Mouse (Mus musculus) lung, postnatal 14 days (tissue): ENCODE data around the gene Krt71.
"Not testable (repeated sequence)": the region's sequence is repeated elsewhere in the genome, so short reads cannot be mapped to it uniquely, and the experiment has no call there.

ENCODE experiments used
- DNase-seq: peaks from one replicate; pipeline ENCODE4 v3.0.0; 2021

The Krt71 gene

GRCm38 (mm10) chr15:101742711-101743110 is at the start of gene Krt71:
Gene Krt71, minus strand, starts transcription at chr15:101743109.
- DNase-seq: no peak

DNA sequence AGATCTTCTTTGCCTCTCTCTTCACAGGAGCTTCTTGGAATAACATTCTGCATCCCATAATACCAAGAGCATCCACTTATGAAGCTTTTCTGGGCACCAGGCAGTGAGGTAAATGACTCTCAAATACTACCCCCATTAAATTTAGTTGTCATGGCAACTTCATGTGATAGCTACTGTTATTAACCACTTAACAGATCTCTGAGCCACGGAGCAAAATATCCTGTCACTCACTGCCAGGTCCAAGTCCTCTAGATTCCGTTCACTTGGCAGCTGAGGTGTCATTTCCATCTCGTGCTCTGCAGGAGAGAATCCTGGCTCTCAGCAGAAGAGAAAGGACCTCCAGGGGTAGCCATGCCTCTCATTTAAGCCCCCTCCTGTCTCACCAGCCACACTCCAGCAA is 48.0 kb upstream of the Krt71 start:
- DNase-seq: no peak

- no peak for DNase-seq
Measured at GRCm38 (mm10) chr15:101786360-101786759, 43.5 kb upstream of the Krt71 start, which contains the start of gene Krt72. Gene Krt72, minus strand, starts transcription at chr15:101786460.

GRCm38 (mm10) chr15:101773420-101773819 is 30.5 kb upstream of the Krt71 start:
- peak; percentile 5 for DNase-seq

GRCm38 (mm10) chr15:101772711-101773081 is 29.8 kb upstream of the Krt71 start:
- peak; percentile 91 for DNase-seq

- peak; percentile 5 for DNase-seq
Measured at GRCm38 (mm10) chr15:101772080-101772710, 29.3 kb upstream of the Krt71 start.

DNA sequence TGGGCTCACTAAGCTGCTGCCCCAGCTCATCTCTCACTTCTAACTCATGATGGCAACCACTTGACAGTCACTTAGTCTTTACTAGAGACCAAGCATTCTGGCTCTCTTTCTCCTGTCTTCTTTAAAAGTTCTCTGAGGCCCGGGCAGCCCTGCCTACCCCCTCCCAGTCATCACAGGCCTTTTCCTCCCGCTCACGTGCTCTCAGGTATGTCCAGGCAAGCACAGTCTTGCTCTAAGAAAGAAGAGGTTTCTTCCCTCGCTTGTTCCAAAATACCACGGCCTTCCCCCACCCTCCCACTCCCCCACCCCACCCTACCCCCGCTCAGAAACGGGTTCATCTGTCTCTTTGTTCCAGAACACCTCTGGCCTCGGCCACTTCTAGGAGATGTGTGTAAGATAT is 27.3 kb upstream of the Krt71 start:
- no peak for DNase-seq

- no peak for DNase-seq
Measured at GRCm38 (mm10) chr15:101737786-101738185, 5.1 kb downstream of the Krt71 start.

DNA sequence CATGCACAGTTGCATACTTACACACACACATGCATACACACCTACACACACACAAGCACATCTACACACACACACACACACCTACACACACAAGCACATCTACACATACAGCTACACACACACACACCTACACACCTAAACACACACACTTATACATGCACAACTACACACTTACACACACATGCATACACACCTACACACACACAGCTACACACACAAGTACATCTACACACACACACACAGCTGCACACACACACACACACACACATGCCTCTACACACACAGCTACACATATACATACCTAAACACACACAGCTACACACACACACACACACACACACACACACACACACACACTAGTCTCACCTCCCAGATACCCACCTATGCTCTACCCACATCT is 12.3 kb downstream of the Krt71 start:
- DNase-seq: no peak

DNA sequence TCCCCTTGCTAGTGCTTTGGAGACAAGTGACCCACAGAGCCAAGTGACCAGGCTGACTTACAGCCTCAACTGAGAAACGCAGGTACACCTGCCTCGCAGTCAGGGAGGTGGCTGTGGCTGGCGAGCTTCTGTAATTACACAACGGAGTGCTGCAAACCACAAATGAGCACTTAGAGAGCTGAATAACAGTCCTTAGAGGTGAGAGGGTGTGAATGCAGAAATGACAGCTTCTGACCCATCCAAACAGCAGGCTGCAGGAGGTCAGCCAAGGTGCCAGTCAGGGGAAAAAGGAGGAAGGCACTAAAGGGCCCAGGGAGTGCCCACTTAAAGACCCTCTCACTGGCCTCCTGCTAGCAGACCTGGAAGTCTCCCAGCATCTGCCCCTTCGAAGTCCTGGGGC is 18.2 kb downstream of the Krt71 start:
- peak; percentile 5 for DNase-seq

GRCm38 (mm10) chr15:101715831-101716230 is 27.1 kb downstream of the Krt71 start:
- DNase-seq: no peak

DNA sequence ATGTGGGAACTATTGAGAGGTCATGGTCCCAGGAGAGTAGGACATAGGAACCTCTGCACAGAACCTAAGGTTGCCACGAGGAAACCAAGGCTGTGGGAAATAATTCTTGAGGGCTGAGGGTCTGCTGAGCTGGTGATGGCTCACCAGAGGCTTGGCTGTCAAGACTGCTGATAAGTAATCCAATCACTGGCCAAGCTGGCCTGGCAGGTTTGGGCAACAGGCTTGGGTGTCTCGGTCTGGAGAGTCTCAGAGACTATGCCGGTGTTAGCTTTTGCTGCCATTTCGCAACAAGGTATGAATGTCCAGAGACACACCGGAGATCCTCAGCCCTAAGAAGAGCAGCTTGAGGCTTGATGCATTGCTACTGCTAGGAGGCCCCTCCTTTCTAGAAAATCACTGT is 28.6 kb downstream of the Krt71 start:
- no peak for DNase-seq

GRCm38 (mm10) chr15:101713731-101714130 is 29.2 kb downstream of the Krt71 start:
- DNase-seq: no peak

- no peak for DNase-seq
Measured at GRCm38 (mm10) chr15:101712720-101713119, 30.2 kb downstream of the Krt71 start, which contains the start of gene Krt5. Gene Krt5, minus strand, starts transcription at chr15:101712898.

DNA sequence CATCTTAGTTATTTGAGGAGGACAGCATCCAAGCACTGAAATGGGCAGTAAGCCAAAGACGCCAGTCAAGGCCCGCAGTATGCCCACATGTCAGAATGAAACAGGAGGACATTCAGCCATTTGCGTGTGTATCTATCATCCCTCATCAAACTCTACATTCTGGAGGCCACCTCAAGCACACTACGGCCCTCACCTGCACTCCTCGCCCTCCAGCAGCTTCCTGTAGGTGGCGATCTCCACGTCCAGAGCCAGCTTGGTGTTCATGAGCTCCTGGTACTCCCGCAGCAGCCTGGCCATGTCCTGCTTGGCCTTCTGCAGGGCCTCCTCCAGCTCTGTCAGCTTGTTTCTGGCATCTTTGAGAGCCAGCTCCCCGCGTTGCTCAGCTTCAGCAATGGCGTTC is 34.2 kb downstream of the Krt71 start:
- no peak for DNase-seq

GRCm38 (mm10) chr15:101707454-101707853 is 35.5 kb downstream of the Krt71 start:
- DNase-seq: no peak

DNA sequence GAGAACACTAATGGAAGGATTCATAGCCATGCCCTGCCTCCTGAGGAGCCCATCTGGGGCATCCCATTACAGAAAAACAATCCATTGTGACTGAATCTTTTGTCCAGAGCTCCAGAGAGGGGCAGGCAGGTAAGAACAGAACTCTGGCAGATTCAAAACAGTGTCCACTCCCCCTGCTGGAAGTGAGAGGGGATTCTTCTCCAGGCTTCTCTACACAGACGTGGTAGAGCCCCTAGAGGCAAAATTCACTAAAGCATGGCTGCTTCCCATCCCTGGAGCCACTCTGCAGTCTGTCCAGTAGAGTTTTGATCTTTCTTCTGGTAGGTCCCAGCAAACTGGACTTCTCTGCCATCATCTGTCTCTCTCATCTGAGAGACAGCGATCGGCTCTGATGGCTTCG is 38.8 kb downstream of the Krt71 start:
- no peak for DNase-seq

GRCm38 (mm10) chr15:101702380-101702779 is 40.5 kb downstream of the Krt71 start:
- no peak for DNase-seq

DNA sequence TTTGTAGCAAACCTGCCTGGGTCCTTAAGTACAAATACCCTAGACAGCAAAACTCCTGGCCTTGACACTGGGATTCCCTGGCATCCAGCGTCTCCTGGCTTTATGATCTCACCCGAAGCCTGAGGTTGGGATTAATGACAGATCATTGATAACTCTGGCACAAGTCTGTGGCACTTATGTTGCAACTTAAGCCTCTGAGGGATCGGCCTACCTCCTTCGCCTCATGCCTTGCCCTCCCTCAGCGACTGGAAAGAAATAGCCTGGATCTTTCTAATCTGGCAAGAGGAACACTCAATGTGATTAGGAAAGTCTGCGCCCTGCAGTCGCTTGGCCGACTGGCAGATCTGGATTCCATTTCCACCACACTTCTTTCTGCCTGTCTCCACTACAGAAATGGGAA is 43.0 kb downstream of the Krt71 start:
- DNase-seq: no peak

DNA sequence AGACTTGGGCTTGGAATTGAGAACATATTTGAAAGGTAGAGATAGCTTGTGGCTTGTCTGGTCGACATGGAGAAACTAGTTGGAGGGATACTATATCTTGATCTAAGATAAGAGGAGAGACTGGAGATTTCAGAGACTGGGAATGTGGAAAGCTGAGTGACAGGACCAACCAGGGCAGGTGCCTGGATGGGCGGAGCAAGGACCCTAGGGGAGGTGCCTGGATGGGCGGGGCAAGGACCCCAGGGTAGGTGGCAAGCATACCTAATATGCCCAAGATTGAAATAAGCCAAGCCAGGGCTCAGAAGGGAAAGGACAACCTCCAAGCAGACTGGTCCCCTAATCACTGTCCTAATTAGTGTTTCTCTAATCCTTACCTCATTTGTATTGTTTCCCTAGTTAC is 43.7 kb downstream of the Krt71 start:
- no peak for DNase-seq

DNA sequence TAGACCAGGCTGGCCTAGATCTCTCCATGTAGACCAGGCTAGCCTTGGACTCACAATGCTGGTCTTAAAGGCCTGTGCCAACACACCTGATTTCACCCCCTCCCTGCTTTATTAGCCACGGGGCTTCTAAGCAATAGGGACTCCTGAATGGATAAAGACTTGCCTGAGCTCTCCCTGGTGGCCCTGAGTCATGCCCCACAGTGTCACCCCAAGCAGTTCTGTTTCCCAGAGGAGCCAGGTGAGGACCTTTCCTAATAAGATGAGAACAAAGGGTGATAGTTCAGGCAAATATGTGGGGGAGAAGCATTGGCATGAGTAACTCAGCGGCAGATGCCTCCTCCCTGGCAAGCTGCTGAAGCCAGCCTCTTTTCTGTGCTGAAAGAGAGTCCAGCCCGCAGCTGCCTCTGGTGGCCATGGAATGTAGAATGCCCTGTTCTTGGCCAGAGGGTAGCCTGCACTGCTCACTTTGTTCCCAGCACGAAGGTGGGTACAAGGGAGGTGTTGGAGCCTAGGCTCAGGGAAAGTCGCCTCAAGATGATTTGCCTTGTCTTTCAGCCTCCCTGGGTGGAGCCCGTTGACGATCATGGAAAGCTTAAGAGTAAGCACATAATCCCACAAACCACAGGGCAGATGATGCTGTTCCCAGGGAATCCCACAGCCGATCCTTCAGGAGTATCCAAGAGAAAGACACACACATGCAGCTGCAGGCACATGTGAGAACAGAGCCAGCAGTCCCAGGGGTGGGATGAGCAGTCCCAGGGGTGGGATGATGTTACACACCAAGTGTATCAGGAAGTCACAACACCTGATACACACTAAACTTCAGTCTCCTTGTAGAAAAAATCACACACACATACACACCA is 45.4 kb downstream of the Krt71 start:
- DNase-seq: no peak

- no peak for DNase-seq
Measured at GRCm38 (mm10) chr15:101694207-101694606, 48.7 kb downstream of the Krt71 start, which contains the start of gene Krt6a. Gene Krt6a, minus strand, starts transcription at chr15:101694307.

DNA sequence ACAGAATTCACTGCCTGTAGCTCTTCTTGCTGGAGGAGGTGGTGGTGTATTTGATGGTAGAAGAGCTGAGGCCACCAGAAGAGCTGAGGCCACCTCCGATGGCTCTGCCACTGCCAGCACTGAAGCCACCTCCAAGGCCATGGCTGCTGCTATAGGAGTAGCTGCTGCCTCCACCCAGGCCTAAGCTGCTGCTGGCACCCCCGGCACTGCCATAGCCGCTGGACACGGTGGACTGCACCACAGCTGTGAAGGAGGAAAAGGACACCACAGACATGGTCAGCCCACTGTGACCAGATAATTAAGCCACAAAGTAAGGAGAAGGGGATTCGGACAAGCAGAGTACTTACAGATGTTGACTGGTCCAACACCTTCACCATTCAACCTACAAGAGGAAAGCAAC is 52.4 kb downstream of the Krt71 start:
- not testable (repeated sequence) for DNase-seq

DNA sequence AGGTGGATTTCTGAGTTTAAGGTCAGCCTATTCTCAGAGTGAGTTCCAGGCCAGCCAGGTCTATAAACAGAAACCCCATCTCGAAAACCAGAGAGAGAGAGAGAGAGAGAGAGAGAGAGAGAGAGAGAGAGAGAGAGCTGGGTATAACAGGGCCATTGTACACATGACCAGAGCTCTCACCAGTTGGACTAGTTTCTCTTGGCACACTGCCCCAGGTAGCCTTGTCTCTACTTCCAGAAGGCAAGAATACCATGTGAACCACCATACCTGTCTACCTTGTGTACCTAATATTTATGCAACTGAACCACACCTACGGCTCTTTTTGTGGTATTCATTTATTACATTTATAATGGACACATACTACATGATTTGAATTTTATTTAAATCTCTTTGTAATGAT is 54.7 kb downstream of the Krt71 start:
- DNase-seq: no peak
